Mouse (Mus musculus): ENCODE results near the gene Jam3. TPM values are rescaled to one million over a fixed set of nuclear protein-coding genes. Genes with fewer than 3 reads are reported as not detected.

Gene Jam3
- total RNA-seq, 2 experiments from 2014 or later = 32.6 TPM

GRCm38 (mm10) chr9:27074677-27075076, 80.5 kb downstream of the Jam3 start:
- Histone ChIP-seq H3K4me3 (no peak overlapping the region), H3K27ac (no peak overlapping the region)
- DNase-seq (ENCODE audit: extremely low spot score in 1 of 2, low spot score in 2 of 2) = no peak
- intact Hi-C loops (cut with DNase I) = no loop called here
- peak; percentile 67 for TF ChIP-seq CTCF (IDR thresholded peaks at IDR 0.05)

- Histone ChIP-seq H3K27ac (no peak overlapping the region), H3K4me3 (no peak overlapping the region)
- no peak for DNase-seq (ENCODE audit: extremely low spot score in 1 of 2, low spot score in 2 of 2)
- TF ChIP-seq CTCF (IDR thresholded peaks at IDR 0.05) = no peak
- intact Hi-C loops (cut with DNase I) = no loop called here
These were observed 84.3 kb downstream of the Jam3 start for GRCm38 (mm10) chr9:27070895-27071294.

GRCm38 (mm10) chr9:27058341-27058740, 96.9 kb downstream of the Jam3 start:
- intact Hi-C loops (cut with DNase I) = no loop called here
- no peak overlapping the region for H3K4me3 ChIP-seq
- peak overlapping the region; percentile 6; the same call in 1 of the 2 replicates for H3K27ac ChIP-seq
- peak in 1 of 2 experiments; percentile 30 for DNase-seq (ENCODE audit: extremely low spot score in 1 of 2, low spot score in 2 of 2)
- no peak for TF ChIP-seq CTCF (IDR thresholded peaks at IDR 0.05)

- Histone ChIP-seq H3K4me3 (no peak overlapping the region), H3K27ac (no peak overlapping the region)
- no peak for DNase-seq (ENCODE audit: extremely low spot score in 1 of 2, low spot score in 2 of 2)
- intact Hi-C loops (cut with DNase I) = no loop called here
- peak; percentile 65 for TF ChIP-seq CTCF (IDR thresholded peaks at IDR 0.05)
These were observed 105.7 kb downstream of the Jam3 start for GRCm38 (mm10) chr9:27049492-27049891.

Other genes with a start within 250 kb of the Jam3 start
- not detected for gene Gm1110, start 232.3 kb downstream of the Jam3 start, total RNA-seq (2021)
- 10 to 100 TPM; 32.2 to 32.4 TPM for gene Acad8, start 155.9 kb downstream of the Jam3 start, total RNA-seq (2021)
- 10 to 100 TPM; 54.1 to 58.4 TPM for gene Thyn1, start 155.7 kb downstream of the Jam3 start, total RNA-seq (2021)
- gene Vps26b, start 125.4 kb downstream of the Jam3 start, total RNA-seq (2021) = 100 to 1,000 TPM in 1 of 2 experiments, 10 to 100 TPM in 1; 92.9 to 101 TPM
- 10 to 100 TPM; 16.1 to 18.1 TPM for gene Ncapd3, start 125.2 kb downstream of the Jam3 start, total RNA-seq (2021)
- 10 to 100 TPM; 74.8 to 89.1 TPM for gene Igsf9b, start 143.8 kb upstream of the Jam3 start, total RNA-seq (2021)
- 1 to 10 TPM; 1.2 to 1.4 TPM for gene Spata19, start 241.4 kb upstream of the Jam3 start, total RNA-seq (2021)

Data from left cerebral cortex, adult 2 months (tissue).